Mouse (Mus musculus) lung, adult 18-20 months (tissue): ENCODE data around the gene Maml2.

Experiments
- DNase-seq, 2 experiments: peaks; one replicate each; pipeline ENCODE4 v3.0.0; 2022; ENCODE audit warnings: mixed read lengths in 2 of 2

The Maml2 gene

DNA sequence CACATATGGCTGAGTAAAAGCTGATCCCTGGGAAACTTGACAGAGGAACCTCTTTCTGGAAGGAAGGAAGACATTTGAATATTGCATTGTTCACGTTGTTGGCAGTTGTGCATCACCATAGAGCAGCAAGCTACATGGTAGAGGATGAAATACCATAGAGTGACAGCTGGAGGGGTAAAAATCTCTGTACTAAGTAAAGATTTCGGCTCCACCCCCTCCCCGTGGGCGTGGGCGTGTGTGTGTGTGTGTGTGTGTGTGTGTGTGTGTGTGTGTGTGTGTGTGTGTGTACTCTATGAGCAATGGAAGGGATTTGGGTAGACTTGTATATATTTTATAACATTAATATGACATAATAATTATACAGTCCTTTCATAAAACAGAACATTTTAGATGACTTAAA is 324.7 kb downstream of the Maml2 start:
- DNase-seq, result no peak

DNA sequence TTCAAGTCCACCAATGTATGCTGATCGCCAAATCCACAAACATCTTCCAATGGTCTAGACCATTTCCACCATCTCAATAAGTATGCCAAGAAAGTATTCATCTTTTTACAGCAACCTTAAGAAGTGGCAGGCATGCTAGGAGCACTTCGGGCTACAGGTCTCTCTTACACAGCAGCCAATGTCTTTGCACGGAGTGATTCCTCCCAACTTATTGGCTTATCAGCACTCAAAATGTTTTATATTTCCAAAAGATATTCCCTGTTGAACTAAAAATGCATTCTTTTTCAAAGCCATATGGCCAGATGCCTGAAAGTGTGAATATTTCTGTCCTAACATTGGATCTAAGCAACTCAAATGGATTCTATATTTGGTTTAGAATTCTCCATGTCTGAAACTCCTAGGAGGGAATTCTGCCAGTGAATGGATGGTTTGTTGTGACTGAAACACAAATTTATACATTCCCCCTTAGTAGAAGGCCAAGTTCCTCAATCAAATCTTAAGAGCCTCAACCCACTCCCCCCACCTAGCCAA is 326.2 kb downstream of the Maml2 start:
- no peak for DNase-seq

DNA sequence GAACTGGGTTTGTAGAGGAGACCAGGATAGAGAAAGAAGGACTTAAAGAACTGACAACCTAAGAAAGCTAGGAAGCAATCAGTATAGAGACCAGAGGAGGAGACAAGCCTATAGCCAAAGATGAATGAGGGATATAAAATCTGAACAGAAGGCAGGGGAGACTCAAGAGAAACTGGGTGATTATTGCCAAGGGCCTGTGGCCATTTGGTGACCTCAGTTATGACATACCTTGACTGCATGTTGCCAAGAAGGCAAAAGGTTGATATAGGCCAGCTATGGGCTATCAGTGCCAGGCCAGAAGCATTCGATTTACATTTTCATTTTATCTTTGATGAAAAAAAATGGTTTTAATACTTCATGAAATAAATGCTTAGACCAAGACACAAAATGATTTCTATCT is 327.0 kb downstream of the Maml2 start:
- DNase-seq, result no peak

DNA sequence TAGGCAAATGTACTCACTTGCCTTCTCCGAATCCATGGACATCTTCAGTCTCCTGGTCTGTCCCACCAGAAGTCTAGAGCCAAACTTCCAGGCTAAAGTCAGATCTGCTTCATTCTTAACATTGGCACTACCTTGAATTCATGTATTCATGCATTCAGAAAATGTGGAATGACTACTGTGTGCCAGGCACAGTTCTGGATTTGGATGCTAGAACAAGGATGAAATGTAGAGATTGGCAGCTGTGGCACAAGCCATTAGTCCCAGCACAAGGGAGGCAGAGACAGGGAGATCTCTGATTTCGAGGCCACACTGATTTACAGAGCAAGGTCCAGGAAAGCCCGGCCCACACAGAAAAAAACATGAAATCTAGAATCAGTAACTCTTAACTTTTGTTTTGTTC is 327.5 kb downstream of the Maml2 start:
- DNase-seq, result no peak

DNA sequence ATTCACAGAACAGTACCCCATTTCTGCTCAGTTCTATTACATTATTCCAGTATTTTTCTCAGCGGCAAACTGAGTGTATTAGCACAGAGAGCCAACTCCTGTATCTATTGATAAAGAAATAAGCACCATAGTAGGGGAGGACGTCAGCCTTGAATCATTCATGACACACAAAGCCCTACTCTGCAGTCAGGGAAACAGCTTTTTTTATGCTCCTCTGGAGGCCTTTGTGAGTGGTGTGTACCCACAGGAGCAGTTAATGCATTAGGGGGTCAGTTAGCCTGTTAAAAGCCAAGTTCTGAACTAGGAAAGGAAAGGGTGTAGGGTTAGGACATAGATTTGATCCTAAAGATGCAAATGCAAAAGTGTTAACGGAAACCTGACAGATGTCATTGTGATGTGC is 328.7 kb downstream of the Maml2 start:
- DNase-seq, result no peak

DNA sequence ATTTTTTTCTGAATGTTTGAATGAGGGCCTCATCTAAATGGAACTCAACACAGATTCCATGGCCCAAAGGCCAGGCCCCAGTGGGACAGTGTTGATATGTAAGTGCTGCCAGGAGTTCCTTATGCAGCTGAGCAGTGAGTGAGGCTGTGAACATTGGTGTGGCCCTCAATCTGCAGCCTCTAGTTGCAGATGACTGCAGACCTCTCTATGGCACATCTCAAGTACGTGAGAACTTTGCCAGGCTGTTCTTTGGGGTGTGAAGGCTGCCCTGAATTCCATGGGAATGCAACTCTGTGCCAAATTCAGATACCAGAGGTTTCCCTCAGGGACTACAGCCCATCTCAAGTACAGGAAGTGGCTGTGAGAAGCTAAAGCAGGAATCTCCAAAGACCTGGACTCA is 335.6 kb downstream of the Maml2 start:
- peak; percentile 36 to 50 for DNase-seq

DNA sequence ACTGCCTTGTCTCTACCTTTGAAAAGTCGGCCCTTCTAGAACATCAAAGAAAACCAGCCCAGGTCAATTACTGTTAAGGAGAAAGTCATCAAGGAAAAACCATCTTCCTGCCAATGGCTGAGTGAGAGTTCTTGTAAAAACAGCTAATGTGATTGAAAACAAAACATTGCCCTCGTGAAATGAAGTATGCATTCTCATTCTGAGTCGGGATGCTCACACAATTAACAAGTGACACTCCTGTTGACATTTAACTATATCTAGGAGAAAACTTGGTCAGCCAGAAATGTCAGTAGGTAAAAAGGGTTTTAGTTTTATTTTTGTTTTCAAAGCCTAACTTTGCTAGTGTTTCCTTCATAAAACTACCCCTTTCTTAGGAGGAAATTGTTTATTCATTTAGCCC is 341.9 kb downstream of the Maml2 start:
- no peak for DNase-seq

DNA sequence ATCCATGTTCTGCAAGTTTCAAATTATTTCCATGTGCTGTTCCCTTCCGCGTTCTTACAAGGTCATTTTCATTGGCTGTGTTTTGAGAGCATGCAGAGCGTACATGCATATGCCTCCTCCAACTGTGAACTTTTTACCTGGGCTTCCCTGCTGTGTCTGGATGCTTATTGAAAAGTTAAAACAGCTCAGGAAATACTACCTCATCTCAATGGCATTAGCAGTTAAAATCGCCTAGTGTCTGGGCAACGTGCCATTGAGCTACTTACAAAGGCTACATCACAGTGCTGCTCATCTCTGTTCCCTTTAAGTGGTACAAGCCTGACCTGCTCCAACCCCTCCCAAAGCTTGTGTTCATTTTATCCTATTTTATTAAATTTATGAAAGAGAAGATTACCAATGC is 347.4 kb downstream of the Maml2 start:
- peak in 1 of 2 experiments; percentile 12 for DNase-seq

DNA sequence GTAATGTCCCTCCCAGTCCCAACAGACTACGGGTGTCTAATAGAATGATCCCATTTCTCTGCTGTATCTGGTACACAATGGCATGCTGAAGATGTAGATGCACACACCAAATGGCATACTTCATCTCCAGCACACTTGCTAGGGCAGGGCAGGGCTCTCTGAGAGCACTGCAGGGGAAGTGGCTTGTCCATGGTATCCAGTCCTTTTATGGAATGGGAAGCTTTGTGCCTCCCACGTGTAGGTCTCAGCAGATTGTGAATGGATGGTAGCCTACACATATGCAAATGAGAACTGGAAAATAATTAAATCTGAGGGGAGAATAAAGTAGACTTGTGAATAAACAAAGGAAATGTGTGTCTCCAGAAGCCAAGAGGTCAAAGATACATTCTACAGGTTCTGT is 353.3 kb downstream of the Maml2 start:
- no peak for DNase-seq

DNA sequence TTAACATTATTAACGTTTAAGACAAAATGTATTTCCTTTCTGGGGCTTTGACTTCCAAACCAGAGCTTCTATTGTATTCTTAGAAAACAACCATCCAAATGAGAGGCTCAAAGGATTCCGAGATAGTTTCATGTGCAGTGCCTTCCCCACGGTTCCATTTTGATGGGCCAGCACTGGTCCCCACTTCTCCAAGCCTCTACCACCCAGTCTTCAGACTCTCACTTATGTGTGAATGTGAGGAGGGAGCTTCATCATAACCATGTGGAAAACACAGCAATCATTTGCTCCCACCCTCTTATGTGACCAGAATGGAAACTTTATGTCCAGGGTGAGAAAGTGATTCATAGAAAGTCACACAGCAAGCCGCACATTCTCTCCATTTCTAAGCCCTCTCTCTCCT is 354.1 kb downstream of the Maml2 start:
- DNase-seq, result no peak

DNA sequence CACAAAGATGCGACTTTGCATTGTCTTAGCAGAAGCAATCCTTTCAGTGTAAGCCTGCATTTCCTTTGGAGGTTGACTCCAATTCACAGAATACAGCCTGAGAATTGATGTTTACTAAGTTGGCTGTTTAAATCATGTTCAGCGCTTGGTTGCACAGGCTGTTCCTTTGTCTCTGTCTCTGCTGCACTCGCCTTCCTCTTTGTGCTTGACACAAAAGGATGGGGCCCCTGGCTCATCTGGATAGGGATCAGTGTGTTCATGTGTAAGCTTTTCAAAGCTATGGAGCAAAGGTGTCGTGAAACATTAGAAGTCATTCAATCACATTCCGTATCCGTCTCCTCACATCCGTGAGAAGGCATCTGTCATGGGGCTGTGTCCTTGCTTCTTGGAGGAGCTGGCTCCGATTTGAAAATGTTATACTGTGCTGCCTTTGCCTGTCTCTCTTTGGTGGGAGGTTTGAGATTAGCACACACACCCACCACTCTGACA is 354.7 kb downstream of the Maml2 start:
- no peak for DNase-seq

DNA sequence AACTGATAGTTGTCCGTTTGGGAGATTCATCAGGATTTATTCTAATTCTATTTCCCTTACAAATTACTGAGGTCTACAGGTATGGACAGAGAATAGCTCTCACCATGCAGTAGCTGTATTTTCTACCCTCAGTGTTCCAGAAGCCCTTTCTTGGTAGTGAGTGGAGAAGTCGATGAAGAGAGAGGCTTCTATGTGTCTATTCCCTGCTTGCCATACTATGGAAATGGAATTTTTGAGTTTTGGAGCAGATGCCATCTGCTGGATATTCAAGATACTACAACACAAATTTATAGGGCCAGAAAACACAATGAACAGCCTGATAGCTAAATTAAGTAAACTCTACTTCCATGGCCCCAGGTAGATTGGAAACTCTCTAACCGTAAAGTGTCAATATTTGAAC is 355.2 kb downstream of the Maml2 start:
- peak in 1 of 2 experiments; percentile 10 for DNase-seq

DNA sequence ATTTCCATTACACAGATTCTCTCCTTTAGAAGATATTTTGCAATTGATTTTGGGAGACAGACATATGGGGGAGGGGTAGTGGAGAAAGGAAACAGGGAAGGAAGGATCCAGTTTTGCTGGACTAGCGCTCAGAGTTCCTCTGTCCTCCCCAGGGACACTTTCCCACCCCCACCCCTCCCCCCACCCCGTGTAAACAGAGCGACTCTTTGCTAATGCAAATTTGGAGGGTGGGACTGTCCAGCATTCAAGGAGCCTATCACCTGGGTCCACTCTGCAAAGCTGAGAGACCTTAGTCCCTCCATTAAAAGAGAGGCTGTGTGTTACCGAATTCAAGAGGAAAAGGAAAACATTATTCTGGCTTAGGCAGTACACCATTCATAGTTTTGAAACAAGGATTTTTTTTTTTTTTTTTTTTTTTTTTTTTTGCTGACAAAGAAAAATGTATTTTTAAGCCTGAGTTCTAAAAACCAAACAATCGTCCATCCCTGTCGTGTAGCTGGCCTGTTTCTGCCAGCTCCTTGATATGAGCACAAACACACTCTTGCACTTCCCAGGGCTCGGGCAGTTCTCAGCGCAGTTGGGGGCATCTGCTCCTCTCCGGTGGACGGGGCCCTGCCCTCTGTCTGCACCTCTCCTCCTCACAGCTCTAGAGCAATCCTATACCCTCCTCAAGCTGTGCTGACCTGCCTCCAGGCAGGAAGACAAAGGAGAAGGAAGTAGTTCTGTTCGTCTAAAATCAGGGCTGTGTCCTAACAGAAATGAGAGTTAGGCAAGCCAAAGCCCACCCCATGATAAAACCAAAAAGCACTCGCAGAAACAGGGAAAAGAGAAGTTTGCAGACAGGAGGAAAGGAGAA is 364.2 kb downstream of the Maml2 start:
- DNase-seq, result no peak

DNA sequence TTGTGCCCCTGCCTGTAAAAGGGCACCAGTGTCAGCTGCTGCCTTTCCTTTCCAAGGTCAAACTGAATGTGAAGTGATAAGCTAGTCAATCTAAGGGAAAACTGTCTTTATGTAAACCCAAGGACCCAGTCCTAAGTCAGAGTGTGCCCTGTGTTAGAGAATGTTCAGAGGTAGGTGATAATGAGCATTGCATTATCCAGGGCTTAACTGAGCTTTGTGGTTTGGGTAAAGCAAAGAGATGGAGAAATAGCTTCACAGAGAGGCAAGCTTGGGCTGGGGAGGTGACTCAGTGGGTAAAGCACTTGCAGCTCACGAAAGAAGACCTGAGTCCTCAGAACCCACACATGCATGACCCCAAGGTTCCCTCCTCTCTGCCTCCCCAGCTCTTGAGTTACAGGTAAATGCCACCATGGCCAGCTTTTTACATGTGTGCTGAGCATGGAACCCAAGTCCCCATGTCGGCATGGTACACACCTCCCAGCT is 367.8 kb downstream of the Maml2 start:
- no peak for DNase-seq

DNA sequence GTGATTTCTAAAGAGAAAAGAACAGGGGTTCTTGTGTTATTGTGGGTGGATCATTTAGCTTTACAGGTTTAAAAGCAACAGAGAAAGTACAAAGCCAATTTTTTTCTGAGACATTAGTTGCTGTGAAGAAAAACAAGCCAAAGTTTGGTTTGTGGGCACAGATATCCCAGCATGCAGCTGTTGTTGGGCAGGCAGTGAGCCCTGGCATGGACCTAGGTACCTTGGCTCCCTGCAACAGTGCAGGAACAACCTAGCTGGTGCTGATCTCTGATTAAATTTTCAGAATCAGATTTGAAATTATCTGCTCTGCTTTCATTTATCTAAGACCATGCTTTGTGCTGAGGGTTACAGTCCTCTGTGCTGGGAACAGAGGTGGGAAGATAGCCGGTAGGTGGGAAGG is 370.2 kb downstream of the Maml2 start:
- DNase-seq, result no peak

DNA sequence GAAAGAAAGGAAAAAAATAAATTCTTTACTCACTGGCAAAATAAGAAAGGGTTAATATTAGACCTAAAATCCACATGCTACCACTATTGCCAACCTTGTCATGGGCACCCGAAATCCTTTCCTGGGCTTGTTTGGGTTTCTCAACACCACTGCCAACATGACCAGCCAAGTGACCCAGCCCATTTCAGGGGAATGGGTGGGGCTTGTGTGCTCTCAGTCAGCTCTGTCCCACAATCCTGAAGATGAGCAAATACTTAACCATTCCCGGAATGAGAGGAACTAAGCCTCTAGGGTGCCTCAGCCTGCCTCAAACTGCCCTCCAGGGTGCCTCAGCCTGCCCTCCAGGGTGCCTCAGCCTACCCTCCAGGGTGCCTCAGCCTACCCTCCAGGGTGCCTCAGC is 371.0 kb downstream of the Maml2 start:
- DNase-seq, result peak; percentile 50

DNA sequence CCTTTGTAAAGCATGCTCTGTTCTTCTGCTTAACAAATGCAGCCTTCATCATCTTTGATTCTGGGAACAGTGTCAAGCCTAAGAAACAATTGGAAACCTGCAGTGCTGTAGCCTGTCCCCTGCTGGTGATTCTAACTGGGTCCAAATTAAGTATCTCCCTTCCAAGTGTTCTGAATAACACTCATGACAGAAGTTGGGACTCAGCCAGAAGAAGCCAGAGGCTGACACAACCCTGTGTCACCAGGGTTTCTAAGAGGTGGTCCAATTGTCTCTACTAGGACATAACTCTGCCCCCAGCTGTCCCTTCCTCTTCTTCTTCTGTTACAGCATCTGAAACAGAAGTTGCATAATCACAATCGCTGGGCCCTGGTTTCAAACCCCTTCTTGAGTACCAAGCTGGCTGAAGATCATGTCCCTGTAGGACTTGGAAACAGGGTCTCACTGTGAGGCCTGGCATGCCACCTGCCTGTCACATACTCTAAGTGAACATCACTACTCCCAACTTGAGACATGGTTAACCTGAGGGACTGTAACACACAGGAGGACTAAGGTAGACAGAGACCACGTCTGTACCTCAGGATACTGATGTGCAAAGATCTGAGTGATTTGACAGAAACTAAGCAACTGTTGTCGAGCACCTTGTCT is 373.5 kb downstream of the Maml2 start:
- no peak for DNase-seq

DNA sequence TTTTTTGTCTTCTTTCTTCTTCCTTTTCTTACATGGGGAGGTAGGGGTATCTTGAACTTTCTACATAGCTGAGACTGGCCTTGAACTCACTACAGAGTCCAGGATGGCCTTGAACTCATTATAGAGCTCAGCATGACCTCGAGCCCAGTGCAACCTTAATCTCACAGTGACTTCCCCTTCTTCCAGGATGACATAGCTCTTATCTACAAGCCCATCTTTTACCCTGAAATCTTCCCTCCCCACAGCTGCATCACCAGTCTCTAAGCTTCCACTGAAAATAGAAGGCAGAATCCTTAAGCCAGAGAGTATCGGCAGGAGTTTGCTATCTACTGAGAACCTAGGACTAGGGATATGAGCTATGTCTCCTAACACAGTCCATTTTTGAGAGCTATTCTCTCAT is 375.5 kb downstream of the Maml2 start:
- no peak for DNase-seq

DNA sequence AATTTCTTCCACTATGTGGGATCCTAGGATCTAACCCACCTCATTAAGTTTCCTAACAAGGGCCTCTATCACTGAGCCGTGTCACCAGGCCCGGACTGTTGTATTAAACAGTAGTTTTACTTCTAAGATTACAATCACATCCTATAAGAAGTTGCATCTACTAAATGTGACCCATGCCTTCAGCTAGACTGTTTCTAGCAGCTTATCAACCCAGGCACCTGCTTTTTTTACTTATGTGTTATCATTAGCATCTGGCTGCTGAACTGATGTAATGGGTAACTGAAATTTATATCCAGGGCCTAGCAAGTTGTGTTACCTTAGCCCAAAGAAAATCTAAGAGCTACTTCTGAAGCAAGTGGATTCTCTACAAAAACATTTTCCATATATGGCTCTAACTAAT is 380.3 kb downstream of the Maml2 start:
- DNase-seq, result no peak

DNA sequence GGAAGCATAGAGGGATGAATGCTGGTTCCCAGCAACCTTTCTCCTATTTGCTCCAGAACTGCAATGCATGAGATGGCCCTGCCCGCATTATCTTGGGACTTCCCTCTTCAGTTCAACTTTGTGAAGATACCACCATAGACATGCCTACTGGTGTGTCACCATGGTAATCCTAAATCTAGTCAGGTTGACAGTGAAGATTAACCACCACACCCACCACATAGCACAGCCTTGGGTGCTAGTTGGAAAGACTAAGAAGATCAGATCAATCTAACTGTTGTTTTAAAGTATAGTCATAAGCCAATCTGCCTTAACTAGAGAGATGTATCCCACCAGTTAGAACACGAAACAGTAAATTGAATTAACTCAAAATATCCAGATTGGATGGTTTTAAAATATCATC is 381.9 kb downstream of the Maml2 start:
- DNase-seq, result no peak

DNA sequence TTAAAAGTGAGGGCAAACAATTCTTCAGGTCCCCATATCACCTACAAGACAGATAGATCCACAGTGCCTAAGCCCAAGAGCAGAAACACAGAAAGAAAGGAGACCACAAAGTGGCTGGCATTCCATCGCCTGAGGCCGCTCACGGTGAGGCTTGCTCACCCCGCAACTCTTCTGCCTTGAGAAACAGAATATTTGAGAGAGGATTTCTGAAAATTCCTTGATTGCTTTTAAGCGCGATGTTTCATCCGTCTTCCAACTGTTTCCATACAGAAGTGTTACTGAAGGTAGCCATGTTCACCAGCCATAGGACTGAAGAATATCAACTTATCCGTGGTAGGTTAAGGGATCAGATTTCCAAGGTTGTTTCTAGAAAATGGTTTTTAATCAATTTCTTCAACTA is 383.4 kb downstream of the Maml2 start:
- no peak for DNase-seq

DNA sequence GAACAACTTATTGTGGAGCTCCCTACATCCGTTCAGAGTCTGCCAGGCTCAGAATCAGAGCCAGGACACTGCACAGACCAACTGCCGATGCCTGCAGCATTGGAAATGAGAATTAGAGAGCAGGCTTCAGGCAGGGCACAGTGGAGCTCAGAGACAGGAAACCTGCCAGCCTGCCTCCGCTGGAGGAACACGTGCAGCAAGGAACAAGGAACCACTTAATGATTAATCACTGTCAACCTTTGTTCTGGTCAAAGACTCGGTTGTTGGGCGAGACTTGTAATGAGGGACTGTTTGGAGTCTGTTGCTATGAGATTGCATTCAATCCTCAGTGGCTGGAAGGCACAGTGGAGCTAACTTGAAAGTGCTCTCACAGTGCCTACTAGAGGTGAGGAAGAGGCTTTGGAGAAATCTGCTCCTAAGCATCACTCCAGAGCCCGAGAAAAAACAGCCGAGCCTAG is 383.9 kb downstream of the Maml2 start:
- peak; percentile 57 to 73 for DNase-seq

DNA sequence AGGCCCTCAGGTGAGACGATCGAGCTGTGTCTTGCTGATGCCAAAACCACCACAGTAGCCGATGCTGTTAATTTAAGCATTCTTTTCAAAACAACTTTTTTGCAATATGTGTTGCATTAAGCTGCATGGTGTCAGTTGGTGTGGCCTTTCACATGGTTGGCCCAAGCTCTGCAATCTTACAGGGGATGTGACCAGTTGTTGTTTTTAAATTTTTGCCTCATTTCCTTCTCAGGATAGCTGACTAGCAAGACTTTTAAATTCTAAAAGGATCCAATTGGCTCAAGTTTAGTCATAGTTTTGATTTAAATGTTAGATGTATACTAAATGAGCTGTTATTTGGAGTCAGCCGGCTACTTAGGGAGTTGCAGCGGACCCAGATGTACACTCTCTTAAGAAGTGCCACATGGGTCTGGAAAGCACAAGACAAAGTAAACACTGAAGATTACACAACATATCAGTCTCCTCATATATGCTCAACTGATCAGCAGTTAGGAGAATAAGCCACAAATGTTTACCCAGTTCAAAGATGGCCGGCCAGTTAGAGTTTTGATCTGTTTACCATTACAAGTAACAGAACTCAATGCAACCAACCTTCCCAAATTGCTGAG is 386.7 kb downstream of the Maml2 start:
- no peak for DNase-seq
